Mouse (Mus musculus) adrenal gland (tissue): ENCODE measurements around the gene Acod1.

Source experiments
- intact Hi-C: fragments of 180-260 bp; cut with DNase I; formaldehyde crosslinking; loops from one replicate; pipeline ENCODE4 v1.15.1; 2025

Gene Acod1

DNA sequence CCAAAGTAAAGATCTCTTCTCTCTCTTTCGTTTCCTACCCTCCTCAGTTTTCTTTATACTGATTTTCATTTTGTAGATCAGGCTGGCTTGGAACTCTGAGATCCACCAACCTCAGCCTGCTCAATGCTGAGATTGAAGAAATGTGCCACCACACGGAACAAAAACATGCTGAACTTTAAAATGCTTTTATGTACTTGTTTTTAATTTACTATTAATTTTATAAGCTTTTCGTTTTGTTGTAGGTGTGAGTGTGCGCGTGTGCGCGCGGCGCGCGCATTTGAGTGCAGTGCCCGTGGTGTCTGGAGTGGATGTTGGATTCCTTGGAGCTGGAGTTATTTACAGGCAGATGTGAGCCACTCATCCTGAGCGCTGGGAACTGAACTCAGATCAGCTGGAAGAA, 53.5 kb downstream of the Acod1 start:
- intact Hi-C loops = no loop called here

- intact Hi-C loops = no loop called here
These were observed 54.4 kb downstream of the Acod1 start for GRCm38 (mm10) chr14:103101171-103101570.

GRCm38 (mm10) chr14:103102246-103102645, 55.5 kb downstream of the Acod1 start:
- intact Hi-C loops = no loop called here

DNA sequence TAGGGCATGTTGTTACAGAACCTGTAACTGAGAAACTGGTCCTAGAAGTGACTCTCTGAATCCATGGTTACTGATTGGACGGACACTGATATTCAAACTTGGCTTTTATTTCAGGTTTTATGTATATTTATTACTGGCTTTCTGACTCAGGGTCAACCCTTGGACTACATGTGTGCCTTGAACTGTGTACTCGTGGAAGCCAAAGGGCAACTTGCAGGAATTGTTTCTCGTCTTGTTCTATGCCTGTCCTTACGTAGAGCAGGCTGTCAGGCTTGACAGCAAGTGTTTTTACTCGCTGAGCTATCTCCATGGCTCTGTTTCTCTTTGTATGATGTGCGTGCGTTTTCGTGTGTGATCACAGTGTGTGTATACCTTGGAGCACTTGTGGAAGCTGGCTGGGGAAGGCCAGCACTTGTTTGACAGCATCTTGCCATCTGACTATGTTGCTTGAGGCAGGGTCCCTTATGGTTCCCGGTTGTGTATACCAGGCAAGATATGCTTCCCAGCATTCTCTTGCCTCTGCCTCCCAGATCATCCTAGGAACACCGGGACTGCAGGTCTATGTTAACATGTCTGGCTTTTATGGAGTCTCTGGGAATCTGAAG, 56.1 kb downstream of the Acod1 start:
- intact Hi-C loops = no loop called here
